Mouse (Mus musculus) bone marrow macrophage, adult 2 months (primary cell): ENCODE data around the gene Cdc42ep4.

Experiments
- CTCF ChIP-seq: IDR thresholded peaks from 2 replicates; pipeline ENCODE4 v1.5.1; 2012; ENCODE audit warnings: low read depth, mild to moderate bottlenecking, low read length, moderate library complexity
- POLR2A ChIP-seq: IDR thresholded peaks from 2 replicates; pipeline ENCODE4 v1.6.1; 2012; ENCODE audit warnings: mild to moderate bottlenecking, low read depth, low read length, borderline replicate concordance

- TF ChIP-seq CTCF, result no peak
- no peak for TF ChIP-seq POLR2A
These were observed 5.7 kb downstream of the Cdc42ep4 start for GRCm38 (mm10) chr11:113745961-113746360.
